Mouse (Mus musculus): ENCODE measurements at regions not wholly inside any gene's neighbourhood (a gene's known extent, or its start where the extent isn't known, plus 50 kb on each side); places are given as distances from the start of the nearest gene placed in this dataset.

GRCm38 (mm10) chr13:114535721-114536120 lies 77.0 kb upstream of the Fst start:
- H3K4me1 ChIP-seq (replicated peaks; ENCODE audit: control insufficient read depth, insufficient read depth), result no peaks in the 10 kb centered on the region
- no peak overlapping the region for H3K27ac ChIP-seq (replicated peaks)
- H3K36me3 ChIP-seq (ENCODE audit: control insufficient read depth, insufficient read depth, low read length), result no peaks in the 10 kb centered on the region
- no peaks in the 10 kb centered on the region for H3K9me3 ChIP-seq (ENCODE audit: control insufficient read depth, low read length)
- ATAC-seq (ENCODE audit: low FRiP score, low TSS enrichment) (no peak), DNase-seq (ENCODE audit: low spot score) (no peak)
- 90% methylated on average over 1 of the region's 1 CpGs for WGBS
- no peak for TF ChIP-seq EP300 (optimal IDR thresholded peaks at IDR 0.05)
- TF ChIP-seq CTCF (IDR thresholded peaks at IDR 0.05; ENCODE audit: low read depth), result no peak
- no peak overlapping the region for H3K4me2 ChIP-seq (replicated peaks; ENCODE audit: low read depth)
- no peak overlapping the region for H3K4me3 ChIP-seq (ENCODE audit: low read depth, low read length)
- H3K27me3 ChIP-seq (ENCODE audit: control insufficient read depth, insufficient read depth, low read length), result no peaks in the 10 kb centered on the region
- no peak overlapping the region for H3K9ac ChIP-seq (ENCODE audit: low read length)

GRCm38 (mm10) chr13:114571731-114572130 lies 113.0 kb upstream of the Fst start:
- no peak overlapping the region for H3K4me2 ChIP-seq (replicated peaks; ENCODE audit: low read depth)
- ATAC-seq (ENCODE audit: low FRiP score, low TSS enrichment) (no peak), DNase-seq (ENCODE audit: low spot score) (no peak)
- H3K27ac ChIP-seq (replicated peaks), result no peak overlapping the region
- no peaks in the 10 kb centered on the region for H3K36me3 ChIP-seq (ENCODE audit: control insufficient read depth, insufficient read depth, low read length)
- no peaks in the 10 kb centered on the region for H3K9me3 ChIP-seq (ENCODE audit: control insufficient read depth, low read length)
- no peak overlapping the region for H3K4me3 ChIP-seq (ENCODE audit: low read depth, low read length)
- WGBS, result 63% methylated on average over 3 of the region's 3 CpGs
- H3K27me3 ChIP-seq (ENCODE audit: control insufficient read depth, insufficient read depth, low read length), result no peaks in the 10 kb centered on the region
- no peak for TF ChIP-seq CTCF (IDR thresholded peaks at IDR 0.05; ENCODE audit: low read depth)
- no peak for TF ChIP-seq EP300 (optimal IDR thresholded peaks at IDR 0.05)
- no peaks in the 10 kb centered on the region for H3K4me1 ChIP-seq (replicated peaks; ENCODE audit: control insufficient read depth, insufficient read depth)
- no peak overlapping the region for H3K9ac ChIP-seq (ENCODE audit: low read length)

- no peak for ATAC-seq (ENCODE audit: low FRiP score, low TSS enrichment)
- no peak overlapping the region for H3K9ac ChIP-seq (ENCODE audit: low read length)
- no peak for TF ChIP-seq EP300 (optimal IDR thresholded peaks at IDR 0.05)
- TF ChIP-seq CTCF (IDR thresholded peaks at IDR 0.05; ENCODE audit: low read depth), result no peak
- no peak overlapping the region for H3K27ac ChIP-seq (replicated peaks)
- H3K36me3 ChIP-seq (ENCODE audit: control insufficient read depth, insufficient read depth, low read length), result no peaks in the 10 kb centered on the region
- peak overlapping the region; percentile 20; the same call in 1 of the 2 replicates for H3K4me2 ChIP-seq (replicated peaks; ENCODE audit: low read depth)
- no peak overlapping the region for H3K4me3 ChIP-seq (ENCODE audit: low read depth, low read length)
- H3K9me3 ChIP-seq (ENCODE audit: control insufficient read depth, low read length), result no peaks in the 10 kb centered on the region
- H3K4me1 ChIP-seq (replicated peaks; ENCODE audit: control insufficient read depth, insufficient read depth), result no peaks in the 10 kb centered on the region
- WGBS, result 40% methylated on average over 7 of the region's 7 CpGs
- H3K27me3 ChIP-seq (ENCODE audit: control insufficient read depth, insufficient read depth, low read length), result no peaks in the 10 kb centered on the region
- no peak for DNase-seq (ENCODE audit: low spot score)
These were observed 125.8 kb upstream of the Fst start for GRCm38 (mm10) chr13:114584566-114584965.

GRCm38 (mm10) chr13:114587621-114588020 lies 128.9 kb upstream of the Fst start:
- TF ChIP-seq CTCF (IDR thresholded peaks at IDR 0.05; ENCODE audit: low read depth) (no peak), EP300 (optimal IDR thresholded peaks at IDR 0.05) (no peak)
- no peaks in the 10 kb centered on the region for H3K4me1 ChIP-seq (replicated peaks; ENCODE audit: control insufficient read depth, insufficient read depth)
- WGBS, result 83% methylated on average over 2 of the region's 2 CpGs
- no peak overlapping the region for H3K4me3 ChIP-seq (ENCODE audit: low read depth, low read length)
- no peak overlapping the region for H3K27ac ChIP-seq (replicated peaks)
- ATAC-seq (ENCODE audit: low FRiP score, low TSS enrichment), result no peak
- H3K9me3 ChIP-seq (ENCODE audit: control insufficient read depth, low read length), result no peaks in the 10 kb centered on the region
- H3K36me3 ChIP-seq (ENCODE audit: control insufficient read depth, insufficient read depth, low read length), result no peaks in the 10 kb centered on the region
- no peak overlapping the region for H3K9ac ChIP-seq (ENCODE audit: low read length)
- H3K27me3 ChIP-seq (ENCODE audit: control insufficient read depth, insufficient read depth, low read length), result no peaks in the 10 kb centered on the region
- no peak overlapping the region for H3K4me2 ChIP-seq (replicated peaks; ENCODE audit: low read depth)
- no peak for DNase-seq (ENCODE audit: low spot score)

- no peaks in the 10 kb centered on the region for H3K9me3 ChIP-seq (ENCODE audit: control insufficient read depth, low read length)
- H3K27ac ChIP-seq (replicated peaks), result no peak overlapping the region
- H3K4me3 ChIP-seq (ENCODE audit: low read depth, low read length), result no peak overlapping the region
- H3K9ac ChIP-seq (ENCODE audit: low read length), result no peak overlapping the region
- DNase-seq (ENCODE audit: low spot score) (no peak), ATAC-seq (ENCODE audit: low FRiP score, low TSS enrichment) (no peak)
- H3K4me1 ChIP-seq (replicated peaks; ENCODE audit: control insufficient read depth, insufficient read depth), result no peaks in the 10 kb centered on the region
- WGBS, result 81% methylated on average over 13 of the region's 13 CpGs
- no peak for TF ChIP-seq CTCF (IDR thresholded peaks at IDR 0.05; ENCODE audit: low read depth)
- TF ChIP-seq EP300 (optimal IDR thresholded peaks at IDR 0.05), result no peak
- H3K36me3 ChIP-seq (ENCODE audit: control insufficient read depth, insufficient read depth, low read length), result no peaks in the 10 kb centered on the region
- no peaks in the 10 kb centered on the region for H3K27me3 ChIP-seq (ENCODE audit: control insufficient read depth, insufficient read depth, low read length)
- H3K4me2 ChIP-seq (replicated peaks; ENCODE audit: low read depth), result no peak overlapping the region
These were observed 144.6 kb upstream of the Fst start for GRCm38 (mm10) chr13:114603341-114603740.

- Histone ChIP-seq H3K9ac (ENCODE audit: low read length) (no peak overlapping the region), H3K27ac (replicated peaks) (no peak overlapping the region), H3K4me1 (replicated peaks; ENCODE audit: control insufficient read depth, insufficient read depth) (no peaks in the 10 kb centered on the region), H3K27me3 (ENCODE audit: control insufficient read depth, insufficient read depth, low read length) (no peaks in the 10 kb centered on the region), H3K4me3 (ENCODE audit: low read depth, low read length) (no peak overlapping the region), H3K9me3 (ENCODE audit: control insufficient read depth, low read length) (no peaks in the 10 kb centered on the region), H3K36me3 (ENCODE audit: control insufficient read depth, insufficient read depth, low read length) (no peaks in the 10 kb centered on the region), H3K4me2 (replicated peaks; ENCODE audit: low read depth) (no peak overlapping the region)
- DNase-seq (ENCODE audit: low spot score) (no peak), ATAC-seq (ENCODE audit: low FRiP score, low TSS enrichment) (no peak)
- TF ChIP-seq EP300 (optimal IDR thresholded peaks at IDR 0.05) (no peak), CTCF (IDR thresholded peaks at IDR 0.05; ENCODE audit: low read depth) (no peak)
- 81% methylated on average over 11 of the region's 11 CpGs for WGBS
These were observed 145.4 kb upstream of the Fst start for GRCm38 (mm10) chr13:114604037-114604694.
